Mouse (Mus musculus): Measurements from ENCODE around the gene Tmem63b. TPM values are rescaled to one million over a fixed set of nuclear protein-coding genes. Genes with fewer than 3 reads are reported as not detected.

Tmem63b gene
- polyA plus RNA-seq, 1 experiment from 2014 or later = 40.9 TPM

DNA sequence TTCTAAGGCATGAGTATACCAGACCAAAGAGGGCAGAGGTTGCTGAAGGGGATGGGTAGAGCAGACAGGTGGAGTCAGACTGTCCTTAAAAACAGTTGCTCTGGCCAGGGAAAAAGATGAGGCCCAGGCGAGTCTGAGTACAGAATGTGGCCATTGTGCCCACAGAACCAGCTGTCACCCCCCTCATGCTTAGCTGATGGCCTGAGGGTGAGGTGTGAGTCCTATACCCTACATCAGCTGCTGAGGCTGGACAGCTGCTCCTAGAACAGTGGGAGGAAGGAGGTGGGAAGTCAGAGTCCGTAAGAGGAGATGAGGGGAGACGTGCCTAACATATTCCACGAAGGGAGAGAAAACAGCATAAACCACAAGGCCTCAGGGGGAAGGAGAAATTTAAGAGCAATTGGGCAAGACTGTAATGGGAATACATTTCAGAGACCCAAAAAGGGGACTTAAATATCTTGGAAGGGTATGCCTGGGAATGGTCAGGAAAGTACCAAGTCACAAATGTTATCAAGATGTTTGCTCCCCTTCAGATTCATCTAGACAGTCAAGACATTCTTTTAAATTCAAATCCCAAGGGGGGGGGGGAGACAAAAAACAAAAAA lies 70.6 kb downstream of the Tmem63b start:
- TF ChIP-seq CTCF (IDR thresholded peaks at IDR 0.05; ENCODE audit: low read depth) (no peak), EP300 (optimal IDR thresholded peaks at IDR 0.05) (no peak)
- no peak for ATAC-seq (ENCODE audit: low FRiP score, low TSS enrichment)
- no peak for DNase-seq (ENCODE audit: low spot score)
- H3K27ac ChIP-seq (replicated peaks) = no peak overlapping the region
- no peaks in the 10 kb centered on the region for H3K27me3 ChIP-seq (ENCODE audit: control insufficient read depth, insufficient read depth, low read length)
- H3K9me3 ChIP-seq (ENCODE audit: control insufficient read depth, low read length) = no peaks in the 10 kb centered on the region
- no peaks in the 10 kb centered on the region for H3K36me3 ChIP-seq (ENCODE audit: control insufficient read depth, insufficient read depth, low read length)
- whole genome bisulfite sequencing = 47% methylated on average over 4 of the region's 4 CpGs
- no peak overlapping the region for H3K9ac ChIP-seq (ENCODE audit: low read length)
- no peak overlapping the region for H3K4me3 ChIP-seq (ENCODE audit: low read depth, low read length)
- H3K4me1 ChIP-seq (replicated peaks; ENCODE audit: control insufficient read depth, insufficient read depth) = no peaks in the 10 kb centered on the region
- H3K4me2 ChIP-seq (replicated peaks; ENCODE audit: low read depth) = no peak overlapping the region

DNA sequence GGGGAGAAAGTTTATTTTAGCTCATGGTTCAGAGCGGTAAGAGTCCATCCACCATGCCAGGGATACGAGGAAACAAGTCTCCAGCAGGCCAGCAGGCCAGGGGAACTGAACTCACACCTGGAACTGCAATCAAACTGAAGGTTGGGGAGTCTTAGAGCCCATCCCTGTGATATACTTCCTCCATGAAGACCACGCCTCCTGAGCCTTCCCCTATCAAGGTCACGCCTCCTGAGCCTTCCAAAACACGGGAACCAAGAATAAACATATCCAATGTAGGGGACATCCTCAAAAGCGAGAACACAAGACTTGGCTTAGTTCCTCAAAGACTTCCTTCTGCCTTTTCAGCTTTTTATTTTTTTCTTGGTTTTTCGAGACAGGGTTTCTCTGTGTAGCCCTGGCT lies 73.8 kb downstream of the Tmem63b start:
- no peaks in the 10 kb centered on the region for H3K4me1 ChIP-seq (replicated peaks; ENCODE audit: control insufficient read depth, insufficient read depth)
- no peaks in the 10 kb centered on the region for H3K36me3 ChIP-seq (ENCODE audit: control insufficient read depth, insufficient read depth, low read length)
- H3K9ac ChIP-seq (ENCODE audit: low read length) = no peak overlapping the region
- no peak overlapping the region for H3K4me2 ChIP-seq (replicated peaks; ENCODE audit: low read depth)
- no peaks in the 10 kb centered on the region for H3K27me3 ChIP-seq (ENCODE audit: control insufficient read depth, insufficient read depth, low read length)
- H3K27ac ChIP-seq (replicated peaks) = no peak overlapping the region
- no peak for ATAC-seq (ENCODE audit: low FRiP score, low TSS enrichment)
- no peak overlapping the region for H3K4me3 ChIP-seq (ENCODE audit: low read depth, low read length)
- DNase-seq (ENCODE audit: low spot score) = no peak
- 83% methylated on average over 7 of the region's 7 CpGs for WGBS
- no peak for TF ChIP-seq EP300 (optimal IDR thresholded peaks at IDR 0.05)
- no peak for TF ChIP-seq CTCF (IDR thresholded peaks at IDR 0.05; ENCODE audit: low read depth)
- H3K9me3 ChIP-seq (ENCODE audit: control insufficient read depth, low read length) = no peaks in the 10 kb centered on the region

DNA sequence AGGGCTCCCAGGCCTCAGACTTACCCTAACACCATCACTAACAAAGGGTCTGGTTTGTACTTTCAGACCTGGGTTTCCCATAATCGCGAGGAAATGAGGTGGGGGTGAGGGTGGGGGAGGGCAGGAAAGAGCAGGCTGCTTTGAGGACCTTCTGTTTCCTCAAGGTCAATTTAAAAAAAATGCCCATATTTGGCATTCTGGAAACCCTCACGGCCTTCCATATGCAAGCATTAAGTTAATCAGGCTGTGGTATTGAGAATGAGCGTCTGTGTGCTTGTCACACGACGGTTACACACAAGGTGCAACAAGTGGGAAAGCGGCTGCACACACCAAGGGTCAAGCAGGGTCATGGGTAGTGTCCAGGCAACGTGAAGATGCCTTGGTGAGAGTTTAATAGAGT lies 74.7 kb downstream of the Tmem63b start:
- ATAC-seq (ENCODE audit: low FRiP score, low TSS enrichment) (no peak), DNase-seq (ENCODE audit: low spot score) (no peak)
- Histone ChIP-seq H3K4me1 (replicated peaks; ENCODE audit: control insufficient read depth, insufficient read depth) (no peaks in the 10 kb centered on the region), H3K9me3 (ENCODE audit: control insufficient read depth, low read length) (no peaks in the 10 kb centered on the region), H3K4me3 (ENCODE audit: low read depth, low read length) (no peak overlapping the region), H3K9ac (ENCODE audit: low read length) (no peak overlapping the region), H3K27me3 (ENCODE audit: control insufficient read depth, insufficient read depth, low read length) (no peaks in the 10 kb centered on the region), H3K4me2 (replicated peaks; ENCODE audit: low read depth) (no peak overlapping the region), H3K27ac (replicated peaks) (no peak overlapping the region), H3K36me3 (ENCODE audit: control insufficient read depth, insufficient read depth, low read length) (no peaks in the 10 kb centered on the region)
- TF ChIP-seq CTCF (IDR thresholded peaks at IDR 0.05; ENCODE audit: low read depth) = no peak
- TF ChIP-seq EP300 (optimal IDR thresholded peaks at IDR 0.05) = no peak
- 73% methylated on average over 8 of the region's 8 CpGs for WGBS

Other genes starting within 250 kb of the Tmem63b start
- 0.24 and 0.25 TPM in 2 replicates for gene Spats1, start 211.5 kb downstream of the Tmem63b start, polyA plus RNA-seq (2015; fragmentation: Nextera tagmentation; extraction: Ambion mirVana)
- gene Aars2, start 180.1 kb downstream of the Tmem63b start, polyA plus RNA-seq (2015; fragmentation: Nextera tagmentation; extraction: Ambion mirVana) = 5.7 and 6.1 TPM in 2 replicates
- 0.04 and 0.13 TPM in 2 replicates for gene Tcte1, start 163.5 kb downstream of the Tmem63b start, polyA plus RNA-seq (2015; fragmentation: Nextera tagmentation; extraction: Ambion mirVana)
- gene Tmem151b, start 137.2 kb downstream of the Tmem63b start, polyA plus RNA-seq (2015; fragmentation: Nextera tagmentation; extraction: Ambion mirVana) = 0.41 and 0.63 TPM in 2 replicates
- 1.6 and 2.0 TPM in 2 replicates for gene Nfkbie, start 131.2 kb downstream of the Tmem63b start, polyA plus RNA-seq (2015; fragmentation: Nextera tagmentation; extraction: Ambion mirVana)
- gene Slc35b2, start 123.0 kb downstream of the Tmem63b start, polyA plus RNA-seq (2015; fragmentation: Nextera tagmentation; extraction: Ambion mirVana) = 72.7 and 76.8 TPM in 2 replicates
- 715 and 750 TPM in 2 replicates for gene Hsp90ab1, start 113.6 kb downstream of the Tmem63b start, polyA plus RNA-seq (2015; fragmentation: Nextera tagmentation; extraction: Ambion mirVana)
- gene Slc29a1, start 87.3 kb downstream of the Tmem63b start, polyA plus RNA-seq (2015; fragmentation: Nextera tagmentation; extraction: Ambion mirVana) = 49.4 and 55.3 TPM in 2 replicates
- 1.2 and 1.5 TPM in 2 replicates for gene Mymx, start 84.8 kb downstream of the Tmem63b start, polyA plus RNA-seq (2015; fragmentation: Nextera tagmentation; extraction: Ambion mirVana)
- gene Capn11, start 27.6 kb downstream of the Tmem63b start, polyA plus RNA-seq (2015; fragmentation: Nextera tagmentation; extraction: Ambion mirVana) = 0.06 TPM in 2 replicates
- 163 TPM in 2 replicates for gene Mrpl14, start 583 bp downstream of the Tmem63b start, polyA plus RNA-seq (2015; fragmentation: Nextera tagmentation; extraction: Ambion mirVana)
- not detected in 2 replicates for gene 1600014C23Rik, start 46.9 kb upstream of the Tmem63b start, polyA plus RNA-seq (2015; fragmentation: Nextera tagmentation; extraction: Ambion mirVana)

Measured in stomach, postnatal 0 days (tissue).